Mouse (Mus musculus): ENCODE results near the gene Dpm2.

DNA sequence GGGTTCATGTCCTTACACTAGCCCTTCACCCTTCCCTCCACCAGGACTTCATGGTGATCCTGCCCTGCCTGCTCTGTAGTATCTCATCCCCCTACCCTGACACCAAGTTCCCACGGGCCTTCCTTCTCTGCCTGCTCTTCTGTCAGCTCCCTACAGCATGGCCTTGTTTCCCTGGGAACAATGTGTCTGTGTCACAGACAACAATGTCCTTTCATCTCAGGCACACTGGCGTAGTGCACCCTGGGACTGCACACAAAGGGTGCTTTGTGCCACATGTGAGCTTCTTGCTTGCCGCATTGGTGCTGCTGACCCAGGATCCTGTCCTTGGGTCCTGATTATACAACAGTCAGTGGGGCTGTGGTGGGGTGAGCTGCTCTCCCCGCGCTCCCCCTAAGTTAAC is 11.1 kb upstream of the Dpm2 start:
- TF ChIP-seq POLR2A (IDR thresholded peaks at IDR 0.05; ENCODE audit: borderline replicate concordance, extremely low read depth, low read depth, low read length) (no peak), CTCF (IDR thresholded peaks at IDR 0.05; ENCODE audit: insufficient read depth, low read length) (no peak)

Measured in lung, adult 2 months (tissue).